Mouse (Mus musculus) liver, embryonic 14.5 days (tissue): ENCODE measurements around the gene Dpf1.

Experiments used
- CTCF ChIP-seq: IDR thresholded peaks from 2 replicates; pipeline ENCODE4 v1.5.1; 2016; ENCODE audit warnings: antibody characterized with exemption, low read depth, control low read depth
- EP300 ChIP-seq: IDR thresholded peaks from 2 replicates; pipeline ENCODE4 v1.6.1; 2016; ENCODE audit warnings: antibody characterized with exemption, low read depth

DNA sequence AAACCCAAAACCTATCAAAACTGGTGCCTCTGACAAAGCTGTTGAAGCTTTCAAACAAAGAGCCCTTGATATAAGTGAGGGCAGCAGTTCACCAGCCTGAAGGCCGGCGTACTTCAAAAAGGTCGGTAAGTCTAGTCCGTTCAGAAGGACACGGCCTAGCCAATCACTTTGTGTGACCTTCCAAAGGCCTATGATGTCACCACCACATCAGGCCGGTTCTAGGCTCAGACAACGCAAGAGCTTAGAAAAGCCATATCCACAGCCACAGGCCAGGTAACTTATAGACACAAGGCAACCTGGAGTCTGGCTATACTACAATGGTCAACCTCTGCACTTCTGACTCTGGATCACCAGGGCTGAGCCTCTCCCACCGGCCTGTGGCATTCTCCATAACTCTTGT lies 23.8 kb upstream of the Dpf1 start:
- TF ChIP-seq CTCF, result no peak
- TF ChIP-seq EP300, result no peak
